Mouse (Mus musculus): ENCODE data around the gene Pdk1. TPM values are rescaled to one million over a fixed set of nuclear protein-coding genes. Genes with fewer than 3 reads are reported as not detected.
A peak's percentile ranks its signal among the peaks of the same experiment; 100 is the strongest.

Pdk1 gene
- 1.1 TPM for polyA plus RNA-seq (2012; fragmentation: generic; extraction: Trizol)
- long read RNA-seq, experiment 1, full-length matches to known transcripts: 12 of 17 reads
- long read RNA-seq, experiment 1, partial matches to known transcripts: 0 of 17 reads
- long read RNA-seq, experiment 1, other reads (novel, unspliced or antisense): 5 of 17 reads
- long read RNA-seq, experiment 2, full-length matches to known transcripts: 59 of 66 reads
- long read RNA-seq, experiment 2, partial matches to known transcripts: 2 of 66 reads
- long read RNA-seq, experiment 2, other reads (novel, unspliced or antisense): 5 of 66 reads

GRCm38 (mm10) chr2:71872801-71873443 is at the start of gene Pdk1:
TSS of gene Pdk1 (plus strand) at chr2:71873224.
- Histone ChIP-seq H3K27me3 (ENCODE audit: control insufficient read depth, insufficient read depth, insufficient read length) (no peaks in the 10 kb centered on the region), H3K36me3 (ENCODE audit: control insufficient read depth, insufficient read depth) (no peaks in the 10 kb centered on the region), H3K79me3 (ENCODE audit: low read depth) (no peaks in the 10 kb centered on the region)

GRCm38 (mm10) chr2:71824146-71824545 is 48.9 kb upstream of the Pdk1 start:
- H3K36me3 ChIP-seq (ENCODE audit: control insufficient read depth, insufficient read depth): peaks cover 22% of the 10 kb centered on the region
- no peaks in the 10 kb centered on the region for H3K79me3 ChIP-seq (ENCODE audit: low read depth)
- no peak overlapping the region for H3K4me3 ChIP-seq (ENCODE audit: insufficient read depth, poor library complexity, severe bottlenecking)
- no peak overlapping the region for H3ac ChIP-seq (ENCODE audit: control insufficient read depth, insufficient read length, low read depth)
- no peaks in the 10 kb centered on the region for H3K79me2 ChIP-seq (ENCODE audit: control insufficient read depth, insufficient read depth)
- H3K27me3 ChIP-seq (ENCODE audit: control insufficient read depth, insufficient read depth, insufficient read length): no peaks in the 10 kb centered on the region
- TF ChIP-seq CTCF (IDR thresholded peaks at IDR 0.05; ENCODE audit: control insufficient read depth, insufficient read depth, insufficient read length): no peak
- TF ChIP-seq USF1 (IDR thresholded peaks at IDR 0.05; ENCODE audit: low read depth): no peak
- no peak for TF ChIP-seq MYOG (IDR thresholded peaks at IDR 0.05; ENCODE audit: control insufficient read depth, extremely low read depth, insufficient read length)
- TF ChIP-seq CEBPB (IDR thresholded peaks at IDR 0.05; ENCODE audit: low read depth): no peak
- no peak for TF ChIP-seq MYOD1 (IDR thresholded peaks at IDR 0.05; ENCODE audit: control insufficient read depth, insufficient read length, low read depth)
- no peak for TF ChIP-seq MAX (IDR thresholded peaks at IDR 0.05)
- TF ChIP-seq FOSL1 (IDR thresholded peaks at IDR 0.05; ENCODE audit: insufficient read depth, low read length, poor library complexity, severe bottlenecking): no peak

More at GRCm38 (mm10) chr2:71872801-71873443, at the start of gene Pdk1:
- peak within 1 kb of the TSS; percentile 27 for H3K4me3 ChIP-seq (ENCODE audit: insufficient read depth, poor library complexity, severe bottlenecking)
- H3K79me2 ChIP-seq (ENCODE audit: control insufficient read depth, insufficient read depth): no peaks in the 10 kb centered on the region
- peak within 1 kb of the TSS; percentile 75 for H3ac ChIP-seq (ENCODE audit: control insufficient read depth, insufficient read length, low read depth)
- TF ChIP-seq MAX (IDR thresholded peaks at IDR 0.05): peak; percentile 43
- no peak for TF ChIP-seq CTCF (IDR thresholded peaks at IDR 0.05; ENCODE audit: control insufficient read depth, insufficient read depth, insufficient read length)

DNA sequence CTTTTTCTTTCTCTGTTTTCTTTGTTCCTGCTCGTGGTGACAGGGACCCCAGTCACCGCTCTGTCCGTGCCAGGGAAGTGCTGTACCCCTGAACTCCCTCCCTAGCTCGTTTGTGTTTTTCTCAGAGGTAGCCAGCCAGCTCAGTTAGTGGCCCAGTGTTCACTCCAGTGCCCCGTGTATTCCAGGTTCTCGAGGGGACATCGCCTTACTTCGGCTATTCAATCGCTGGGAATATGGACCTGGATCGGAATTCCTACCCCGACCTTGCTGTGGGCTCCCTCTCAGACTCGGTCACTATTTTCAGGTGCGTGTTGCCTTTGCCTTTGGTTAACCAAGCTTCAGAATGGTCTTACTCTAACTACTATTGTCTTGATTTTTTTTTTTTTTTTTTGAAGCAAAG is 45.3 kb upstream of the Pdk1 start:
- peaks cover 20% of the 10 kb centered on the region for H3K36me3 ChIP-seq (ENCODE audit: control insufficient read depth, insufficient read depth)
- no peak overlapping the region for H3K4me3 ChIP-seq (ENCODE audit: insufficient read depth, poor library complexity, severe bottlenecking)
- H3K79me2 ChIP-seq (ENCODE audit: control insufficient read depth, insufficient read depth): no peaks in the 10 kb centered on the region
- no peaks in the 10 kb centered on the region for H3K27me3 ChIP-seq (ENCODE audit: control insufficient read depth, insufficient read depth, insufficient read length)
- TF ChIP-seq MYOD1 (IDR thresholded peaks at IDR 0.05; ENCODE audit: control insufficient read depth, insufficient read length, low read depth) (no peak), CTCF (IDR thresholded peaks at IDR 0.05; ENCODE audit: control insufficient read depth, insufficient read depth, insufficient read length) (no peak), CEBPB (IDR thresholded peaks at IDR 0.05; ENCODE audit: low read depth) (no peak), MAX (IDR thresholded peaks at IDR 0.05) (no peak), USF1 (IDR thresholded peaks at IDR 0.05; ENCODE audit: low read depth) (no peak), FOSL1 (IDR thresholded peaks at IDR 0.05; ENCODE audit: insufficient read depth, low read length, poor library complexity, severe bottlenecking) (no peak), MYOG (IDR thresholded peaks at IDR 0.05; ENCODE audit: control insufficient read depth, extremely low read depth, insufficient read length) (no peak)
- no peaks in the 10 kb centered on the region for H3K79me3 ChIP-seq (ENCODE audit: low read depth)
- no peak overlapping the region for H3ac ChIP-seq (ENCODE audit: control insufficient read depth, insufficient read length, low read depth)

DNA sequence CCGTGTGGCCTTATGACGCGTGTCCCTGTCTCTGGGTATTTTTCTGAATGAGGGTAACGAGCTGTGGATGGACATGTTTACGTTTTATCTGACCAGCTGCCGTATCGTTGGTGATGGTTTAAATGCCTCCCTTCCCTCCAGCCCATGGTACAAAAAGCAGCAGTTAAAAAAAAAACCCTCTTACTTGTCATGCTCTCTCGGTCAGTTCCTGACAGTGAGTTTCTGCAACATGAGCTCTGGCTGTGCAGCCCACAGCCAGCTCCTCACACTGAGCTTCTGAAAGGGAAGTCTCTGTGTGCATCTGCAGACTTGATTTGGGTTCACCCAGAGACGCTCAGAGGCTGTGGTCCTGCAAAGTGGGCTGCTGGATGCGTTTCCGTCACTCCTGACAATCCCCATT is 44.1 kb upstream of the Pdk1 start:
- no peak overlapping the region for H3K4me3 ChIP-seq (ENCODE audit: insufficient read depth, poor library complexity, severe bottlenecking)
- TF ChIP-seq MYOG (IDR thresholded peaks at IDR 0.05; ENCODE audit: control insufficient read depth, extremely low read depth, insufficient read length) (no peak), CEBPB (IDR thresholded peaks at IDR 0.05; ENCODE audit: low read depth) (no peak), MYOD1 (IDR thresholded peaks at IDR 0.05; ENCODE audit: control insufficient read depth, insufficient read length, low read depth) (no peak)
- no peaks in the 10 kb centered on the region for H3K79me3 ChIP-seq (ENCODE audit: low read depth)
- H3ac ChIP-seq (ENCODE audit: control insufficient read depth, insufficient read length, low read depth): no peak overlapping the region
- no peaks in the 10 kb centered on the region for H3K27me3 ChIP-seq (ENCODE audit: control insufficient read depth, insufficient read depth, insufficient read length)
- peaks cover 16% of the 10 kb centered on the region for H3K36me3 ChIP-seq (ENCODE audit: control insufficient read depth, insufficient read depth)
- H3K79me2 ChIP-seq (ENCODE audit: control insufficient read depth, insufficient read depth): no peaks in the 10 kb centered on the region

DNA sequence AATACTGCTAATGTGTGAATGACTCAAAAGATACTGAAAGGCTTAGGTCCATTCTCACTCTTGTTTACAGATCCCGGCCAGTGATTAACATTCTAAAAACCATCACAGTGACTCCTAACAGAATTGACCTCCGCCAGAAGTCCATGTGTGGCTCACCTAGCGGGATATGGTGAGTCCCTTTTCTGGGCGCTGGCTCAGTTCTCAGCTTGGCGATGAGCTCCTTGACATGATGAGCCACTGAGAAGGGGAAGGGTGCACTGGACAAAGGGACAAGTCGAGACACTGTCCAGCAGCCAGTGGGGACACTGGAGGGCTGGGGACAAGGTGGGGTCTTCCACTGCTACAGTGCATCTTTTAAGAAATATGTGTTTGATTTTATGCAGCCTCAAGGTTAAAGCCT is 39.4 kb upstream of the Pdk1 start:
- no peak for TF ChIP-seq USF1 (IDR thresholded peaks at IDR 0.05; ENCODE audit: low read depth)
- no peak for TF ChIP-seq MYOD1 (IDR thresholded peaks at IDR 0.05; ENCODE audit: control insufficient read depth, insufficient read length, low read depth)
- TF ChIP-seq MAX (IDR thresholded peaks at IDR 0.05): no peak
- TF ChIP-seq CEBPB (IDR thresholded peaks at IDR 0.05; ENCODE audit: low read depth): no peak
- no peak for TF ChIP-seq CTCF (IDR thresholded peaks at IDR 0.05; ENCODE audit: control insufficient read depth, insufficient read depth, insufficient read length)
- TF ChIP-seq FOSL1 (IDR thresholded peaks at IDR 0.05; ENCODE audit: insufficient read depth, low read length, poor library complexity, severe bottlenecking): no peak
- no peak for TF ChIP-seq MYOG (IDR thresholded peaks at IDR 0.05; ENCODE audit: control insufficient read depth, extremely low read depth, insufficient read length)
- Histone ChIP-seq H3ac (ENCODE audit: control insufficient read depth, insufficient read length, low read depth) (no peak overlapping the region), H3K79me3 (ENCODE audit: low read depth) (no peaks in the 10 kb centered on the region), H3K27me3 (ENCODE audit: control insufficient read depth, insufficient read depth, insufficient read length) (no peaks in the 10 kb centered on the region), H3K4me3 (ENCODE audit: insufficient read depth, poor library complexity, severe bottlenecking) (no peak overlapping the region), H3K36me3 (ENCODE audit: control insufficient read depth, insufficient read depth) (peaks cover 14% of the 10 kb centered on the region), H3K79me2 (ENCODE audit: control insufficient read depth, insufficient read depth) (no peaks in the 10 kb centered on the region)

DNA sequence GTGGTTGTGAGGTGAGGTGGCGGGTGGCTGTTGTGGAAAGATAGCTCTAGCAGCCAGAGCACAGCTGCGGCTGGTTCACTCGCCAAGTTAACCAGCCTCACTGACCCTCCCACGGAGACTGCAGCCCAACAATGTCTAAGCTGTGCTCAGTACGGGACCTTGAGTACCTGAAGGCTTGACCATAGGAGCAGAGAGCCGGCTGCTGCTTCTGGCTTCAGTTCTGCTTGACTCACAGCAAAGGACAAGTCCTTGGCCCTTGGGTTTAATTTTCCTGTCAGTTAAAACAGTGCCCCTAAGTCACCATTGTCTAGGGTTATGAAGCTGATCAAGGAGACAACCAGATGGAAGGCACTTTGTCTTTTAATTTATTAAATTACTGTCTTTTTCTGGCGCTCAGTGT is 38.7 kb upstream of the Pdk1 start:
- TF ChIP-seq MYOG (IDR thresholded peaks at IDR 0.05; ENCODE audit: control insufficient read depth, extremely low read depth, insufficient read length) (no peak), MAX (IDR thresholded peaks at IDR 0.05) (no peak)

More for the DNA sequence above, 38.7 kb upstream of the Pdk1 start:
- Histone ChIP-seq H3ac (ENCODE audit: control insufficient read depth, insufficient read length, low read depth) (no peak overlapping the region), H3K79me2 (ENCODE audit: control insufficient read depth, insufficient read depth) (no peaks in the 10 kb centered on the region), H3K36me3 (ENCODE audit: control insufficient read depth, insufficient read depth) (peaks cover 16% of the 10 kb centered on the region), H3K79me3 (ENCODE audit: low read depth) (no peaks in the 10 kb centered on the region), H3K4me3 (ENCODE audit: insufficient read depth, poor library complexity, severe bottlenecking) (no peak overlapping the region), H3K27me3 (ENCODE audit: control insufficient read depth, insufficient read depth, insufficient read length) (no peaks in the 10 kb centered on the region)

All from C2C12 (cell line).